Mouse (Mus musculus): ENCODE measurements around the gene Fam168a. TPM values are rescaled to one million over a fixed set of nuclear protein-coding genes. Genes with fewer than 3 reads are reported as not detected.

The Fam168a gene
- polyA plus RNA-seq, 1 experiment from 2014 or later = 13.2 TPM

GRCm38 (mm10) chr7:100663729-100664304 is 42.6 kb upstream of the Fam168a start:
- H3K36me3 ChIP-seq (ENCODE audit: control insufficient read depth, insufficient read depth) = no peaks in the 10 kb centered on the region
- H3K9me3 ChIP-seq (ENCODE audit: control insufficient read depth) = no peaks in the 10 kb centered on the region
- H3K4me3 ChIP-seq (ENCODE audit: low read depth, low read length) = no peak overlapping the region
- no peaks in the 10 kb centered on the region for H3K27me3 ChIP-seq (replicated peaks; ENCODE audit: control insufficient read depth, insufficient read depth, low read length)
- 0 out of 2 replicates have a peak overlapping the region, but pooled peaks have one; percentile 24 for H3K4me2 ChIP-seq (replicated peaks; ENCODE audit: low read depth)
- 64% methylated on average over 11 of the region's 11 CpGs for WGBS
- no peaks in the 10 kb centered on the region for H3K4me1 ChIP-seq (replicated peaks; ENCODE audit: control insufficient read depth, insufficient read depth, low read length)
- H3K27ac ChIP-seq (ENCODE audit: low read depth, low read length) = no peak overlapping the region
- no peak overlapping the region for H3K9ac ChIP-seq (ENCODE audit: low read depth, low read length)
- 0 out of 2 replicates have a peak, but pooled peaks have one; percentile 17 for ATAC-seq
- TF ChIP-seq CTCF (IDR thresholded peaks at IDR 0.05; ENCODE audit: low read depth) = no peak

GRCm38 (mm10) chr7:100670646-100671045 is 35.8 kb upstream of the Fam168a start:
- H3K4me3 ChIP-seq (ENCODE audit: low read depth, low read length) = no peak overlapping the region
- no peak overlapping the region for H3K4me2 ChIP-seq (replicated peaks; ENCODE audit: low read depth)
- no peak overlapping the region for H3K9ac ChIP-seq (ENCODE audit: low read depth, low read length)
- H3K9me3 ChIP-seq (ENCODE audit: control insufficient read depth) = no peaks in the 10 kb centered on the region
- WGBS = 82% methylated on average over 5 of the region's 5 CpGs
- no peak for ATAC-seq
- H3K36me3 ChIP-seq (ENCODE audit: control insufficient read depth, insufficient read depth) = no peaks in the 10 kb centered on the region
- TF ChIP-seq CTCF (IDR thresholded peaks at IDR 0.05; ENCODE audit: low read depth) = no peak
- 0 out of 2 replicates have a peak, but pooled peaks cover 3% of the 10 kb centered on the region for H3K27me3 ChIP-seq (replicated peaks; ENCODE audit: control insufficient read depth, insufficient read depth, low read length)
- H3K27ac ChIP-seq (ENCODE audit: low read depth, low read length) = no peak overlapping the region
- no peaks in the 10 kb centered on the region for H3K4me1 ChIP-seq (replicated peaks; ENCODE audit: control insufficient read depth, insufficient read depth, low read length)

GRCm38 (mm10) chr7:100673452-100673851 is 33.0 kb upstream of the Fam168a start:
- WGBS = 77% methylated on average over 7 of the region's 7 CpGs
- H3K9me3 ChIP-seq (ENCODE audit: control insufficient read depth) = no peaks in the 10 kb centered on the region
- no peak for TF ChIP-seq CTCF (IDR thresholded peaks at IDR 0.05; ENCODE audit: low read depth)

DNA sequence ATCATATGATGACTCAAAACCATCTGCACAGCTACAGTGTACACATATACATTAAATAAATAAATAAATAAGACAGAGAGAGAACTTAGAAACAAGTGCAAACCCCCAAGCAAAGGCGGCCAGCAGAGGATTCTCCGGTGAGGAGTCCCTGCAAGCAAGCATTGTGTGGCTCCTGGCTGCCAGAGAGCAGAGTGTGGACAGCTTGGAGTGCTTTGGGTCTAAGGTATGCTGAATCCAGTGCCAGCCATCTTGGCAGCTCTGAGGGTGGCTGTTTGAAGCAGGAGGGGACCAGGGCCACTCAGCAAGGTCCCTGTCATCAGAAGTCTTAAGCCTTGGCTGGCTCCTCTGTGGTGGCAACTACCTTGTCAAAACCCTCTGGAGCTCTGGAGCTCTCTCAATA is 31.5 kb upstream of the Fam168a start:
- H3K27me3 ChIP-seq (replicated peaks; ENCODE audit: control insufficient read depth, insufficient read depth, low read length) = 0 out of 2 replicates have a peak, but pooled peaks cover 3% of the 10 kb centered on the region
- TF ChIP-seq CTCF (IDR thresholded peaks at IDR 0.05; ENCODE audit: low read depth) = no peak
- no peak overlapping the region for H3K27ac ChIP-seq (ENCODE audit: low read depth, low read length)
- no peak overlapping the region for H3K4me3 ChIP-seq (ENCODE audit: low read depth, low read length)
- no peak overlapping the region for H3K9ac ChIP-seq (ENCODE audit: low read depth, low read length)
- H3K9me3 ChIP-seq (ENCODE audit: control insufficient read depth) = no peaks in the 10 kb centered on the region
- 89% methylated on average over 2 of the region's 2 CpGs for WGBS
- no peaks in the 10 kb centered on the region for H3K36me3 ChIP-seq (ENCODE audit: control insufficient read depth, insufficient read depth)
- no peak for ATAC-seq
- no peaks in the 10 kb centered on the region for H3K4me1 ChIP-seq (replicated peaks; ENCODE audit: control insufficient read depth, insufficient read depth, low read length)
- no peak overlapping the region for H3K4me2 ChIP-seq (replicated peaks; ENCODE audit: low read depth)

More at GRCm38 (mm10) chr7:100673452-100673851, 33.0 kb upstream of the Fam168a start:
- H3K36me3 ChIP-seq (ENCODE audit: control insufficient read depth, insufficient read depth) = no peaks in the 10 kb centered on the region
- 0 out of 2 replicates have a peak, but pooled peaks cover 3% of the 10 kb centered on the region for H3K27me3 ChIP-seq (replicated peaks; ENCODE audit: control insufficient read depth, insufficient read depth, low read length)
- no peak overlapping the region for H3K27ac ChIP-seq (ENCODE audit: low read depth, low read length)
- H3K4me1 ChIP-seq (replicated peaks; ENCODE audit: control insufficient read depth, insufficient read depth, low read length) = no peaks in the 10 kb centered on the region
- ATAC-seq = no peak
- no peak overlapping the region for H3K4me3 ChIP-seq (ENCODE audit: low read depth, low read length)
- no peak overlapping the region for H3K4me2 ChIP-seq (replicated peaks; ENCODE audit: low read depth)
- no peak overlapping the region for H3K9ac ChIP-seq (ENCODE audit: low read depth, low read length)

GRCm38 (mm10) chr7:100678052-100678451 is 28.4 kb upstream of the Fam168a start:
- no peak for TF ChIP-seq CTCF (IDR thresholded peaks at IDR 0.05; ENCODE audit: low read depth)
- no peaks in the 10 kb centered on the region for H3K4me1 ChIP-seq (replicated peaks; ENCODE audit: control insufficient read depth, insufficient read depth, low read length)
- no peaks in the 10 kb centered on the region for H3K27me3 ChIP-seq (replicated peaks; ENCODE audit: control insufficient read depth, insufficient read depth, low read length)
- no peak overlapping the region for H3K9ac ChIP-seq (ENCODE audit: low read depth, low read length)
- H3K36me3 ChIP-seq (ENCODE audit: control insufficient read depth, insufficient read depth) = no peaks in the 10 kb centered on the region
- H3K4me2 ChIP-seq (replicated peaks; ENCODE audit: low read depth) = no peak overlapping the region
- H3K9me3 ChIP-seq (ENCODE audit: control insufficient read depth) = no peaks in the 10 kb centered on the region
- 73% methylated on average over 5 of the region's 5 CpGs for WGBS
- no peak for ATAC-seq
- H3K4me3 ChIP-seq (ENCODE audit: low read depth, low read length) = no peak overlapping the region
- H3K27ac ChIP-seq (ENCODE audit: low read depth, low read length) = no peak overlapping the region

DNA sequence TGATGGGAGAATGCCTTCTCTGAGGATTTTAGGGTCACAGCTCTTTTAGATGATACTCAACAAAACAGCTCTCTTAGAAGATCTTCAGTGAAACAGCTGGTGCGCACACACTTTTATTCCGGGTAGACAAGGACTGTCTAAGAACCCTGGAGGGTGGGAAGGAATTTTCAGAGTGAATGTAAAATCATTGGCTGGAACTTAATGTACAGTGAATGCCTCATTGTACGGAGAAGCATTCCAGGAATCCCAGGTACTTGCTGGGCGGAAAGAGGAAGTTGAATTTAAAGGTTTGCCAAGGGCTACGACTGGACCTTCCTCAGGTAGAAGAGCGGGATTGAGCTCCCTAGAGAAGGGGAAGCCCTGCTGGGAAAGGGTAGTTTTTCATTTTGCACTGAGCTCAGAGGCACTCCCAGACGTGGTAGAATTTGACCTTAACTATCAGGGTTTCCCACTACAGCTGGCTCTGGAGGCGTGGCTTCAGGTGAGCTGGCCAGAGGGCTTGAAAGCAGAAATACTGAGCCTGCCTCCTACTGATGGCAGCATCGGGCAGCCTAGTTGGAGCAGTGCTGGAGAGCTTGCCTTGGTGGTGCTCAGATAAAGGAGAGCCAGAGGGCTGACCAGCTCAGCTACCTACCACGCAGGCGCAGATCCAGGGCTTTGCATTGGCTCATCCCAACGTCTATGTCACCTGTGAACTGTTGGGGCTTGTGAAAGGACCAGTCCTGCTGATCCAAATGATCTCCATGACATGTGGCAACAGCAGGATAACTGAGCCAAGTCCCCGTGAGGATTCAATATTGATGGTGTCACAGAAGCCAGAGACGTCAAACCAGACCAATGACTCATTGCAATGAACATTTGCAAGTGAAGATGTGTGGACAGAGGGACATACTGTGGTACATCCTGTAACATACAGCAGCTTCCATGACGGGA is 27.2 kb upstream of the Fam168a start:
- ATAC-seq = 0 out of 2 replicates have a peak, but pooled peaks have one; percentile 19
- no peaks in the 10 kb centered on the region for H3K4me1 ChIP-seq (replicated peaks; ENCODE audit: control insufficient read depth, insufficient read depth, low read length)
- 50% methylated on average over 15 of the region's 15 CpGs for WGBS
- no peak overlapping the region for H3K27ac ChIP-seq (ENCODE audit: low read depth, low read length)
- H3K9me3 ChIP-seq (ENCODE audit: control insufficient read depth) = no peaks in the 10 kb centered on the region
- H3K36me3 ChIP-seq (ENCODE audit: control insufficient read depth, insufficient read depth) = no peaks in the 10 kb centered on the region
- no peak; the same call in 1 of the 2 replicates for TF ChIP-seq CTCF (IDR thresholded peaks at IDR 0.05; ENCODE audit: low read depth)
- no peak overlapping the region for H3K9ac ChIP-seq (ENCODE audit: low read depth, low read length)
- H3K4me3 ChIP-seq (ENCODE audit: low read depth, low read length) = no peak overlapping the region
- H3K27me3 ChIP-seq (replicated peaks; ENCODE audit: control insufficient read depth, insufficient read depth, low read length) = no peaks in the 10 kb centered on the region
- peak overlapping the region; percentile 25; the same call in 1 of the 2 replicates for H3K4me2 ChIP-seq (replicated peaks; ENCODE audit: low read depth)
